Mouse (Mus musculus) left cerebral cortex, postnatal 36 days (tissue): ENCODE data around the gene Pkd1l3. TPM values are rescaled to one million over a fixed set of nuclear protein-coding genes. Genes with fewer than 3 reads are reported as not detected.

Experiments
- DNase-seq, 2 experiments: peaks; one replicate each; pipeline ENCODE4 v3.0.0; 2021 to 2022; ENCODE audit warnings: low spot score in 2 of 2, mixed read lengths in 1 of 2
- intact Hi-C: fragments of 180-260 bp; cut with DNase I; formaldehyde crosslinking; loops from one replicate; pipeline ENCODE4 v1.15.1; 2025
- total RNA-seq, 2 experiments: library from RNA; stranded (reverse); gene quantifications; 2 replicates each; pipeline ENCODE4 v1.2.3; 2021

The Pkd1l3 gene
- 1 to 10 TPM in 1 of 2 experiments, under 1 TPM in 1; 0.93 to 1.3 TPM for total RNA-seq

DNA sequence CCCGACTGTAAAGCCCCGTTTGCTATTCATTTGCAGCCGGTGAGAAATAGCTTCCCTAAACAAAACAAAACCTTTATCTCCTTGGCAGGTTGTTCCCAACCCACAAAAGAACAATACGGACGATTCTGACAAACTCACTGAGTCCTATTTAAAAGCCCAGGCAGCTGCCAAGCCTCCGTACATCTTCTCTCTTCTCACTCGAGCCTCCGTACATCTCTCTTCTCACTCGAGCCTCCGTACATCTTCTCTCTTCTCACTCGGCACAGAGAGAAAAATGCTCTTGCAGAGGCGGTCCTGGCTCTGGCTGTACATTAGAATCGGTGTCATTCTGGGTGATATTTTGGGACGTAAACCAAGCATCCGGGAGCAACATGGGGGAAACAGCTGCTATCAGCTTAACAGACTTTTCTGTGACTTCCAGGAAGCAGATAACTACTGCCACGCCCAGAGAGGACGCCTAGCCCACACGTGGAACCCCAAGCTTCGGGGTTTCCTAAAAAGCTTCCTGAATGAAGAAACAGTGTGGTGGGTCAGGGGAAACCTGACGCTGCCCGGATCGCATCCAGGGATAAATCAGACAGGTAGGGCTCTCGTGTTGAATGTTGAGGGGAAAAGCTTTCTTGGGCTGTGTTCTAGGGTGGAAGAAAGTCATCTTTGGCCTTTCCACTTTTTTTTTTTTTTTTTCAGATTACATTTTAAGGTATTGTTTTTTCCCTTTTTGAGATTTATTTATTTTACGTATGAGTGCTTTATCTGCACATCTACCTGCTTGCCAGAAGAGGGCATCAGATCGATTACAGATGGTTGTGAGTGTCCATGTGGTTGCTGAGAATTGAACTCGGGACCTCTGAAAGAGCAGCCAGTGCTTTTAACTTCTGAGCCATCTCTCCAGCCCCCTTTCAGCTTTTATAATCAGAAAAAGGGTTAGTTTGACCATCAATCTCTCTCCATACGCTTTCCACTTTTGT lies at the start of gene Pkd1l3:
TSS of gene Pkd1l3 (plus strand) at position 275 of the 968 bp plus-strand sequence.
- intact Hi-C loops = no loop called here
- peak; percentile 17 to 21 for DNase-seq

DNA sequence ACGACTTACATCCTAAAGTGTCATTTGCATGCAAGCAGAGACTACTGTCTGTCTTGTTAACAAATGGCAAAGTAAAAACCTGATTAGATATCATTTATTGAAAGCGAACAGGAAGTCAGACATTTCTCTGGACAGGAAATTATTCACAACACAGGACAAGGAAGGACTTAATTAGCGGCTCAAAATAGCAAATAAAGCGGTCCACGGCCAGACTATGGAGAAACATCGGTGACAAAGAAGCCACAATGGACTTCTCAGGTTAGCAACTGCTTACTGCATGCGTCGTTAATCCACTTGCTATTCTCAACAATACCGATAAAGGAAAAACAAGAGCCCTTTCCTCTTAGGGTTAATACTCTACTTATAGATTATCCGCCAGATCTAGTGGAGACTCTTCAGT lies 49.6 kb upstream of the Pkd1l3 start:
- intact Hi-C loops = loop anchor here (1.0 to 5.0 kb wide), 2 partner anchors 44 to 1977 kb away; partner anchors contain the start of genes Dhodh and Psmd7
- DNase-seq = no peak

DNA sequence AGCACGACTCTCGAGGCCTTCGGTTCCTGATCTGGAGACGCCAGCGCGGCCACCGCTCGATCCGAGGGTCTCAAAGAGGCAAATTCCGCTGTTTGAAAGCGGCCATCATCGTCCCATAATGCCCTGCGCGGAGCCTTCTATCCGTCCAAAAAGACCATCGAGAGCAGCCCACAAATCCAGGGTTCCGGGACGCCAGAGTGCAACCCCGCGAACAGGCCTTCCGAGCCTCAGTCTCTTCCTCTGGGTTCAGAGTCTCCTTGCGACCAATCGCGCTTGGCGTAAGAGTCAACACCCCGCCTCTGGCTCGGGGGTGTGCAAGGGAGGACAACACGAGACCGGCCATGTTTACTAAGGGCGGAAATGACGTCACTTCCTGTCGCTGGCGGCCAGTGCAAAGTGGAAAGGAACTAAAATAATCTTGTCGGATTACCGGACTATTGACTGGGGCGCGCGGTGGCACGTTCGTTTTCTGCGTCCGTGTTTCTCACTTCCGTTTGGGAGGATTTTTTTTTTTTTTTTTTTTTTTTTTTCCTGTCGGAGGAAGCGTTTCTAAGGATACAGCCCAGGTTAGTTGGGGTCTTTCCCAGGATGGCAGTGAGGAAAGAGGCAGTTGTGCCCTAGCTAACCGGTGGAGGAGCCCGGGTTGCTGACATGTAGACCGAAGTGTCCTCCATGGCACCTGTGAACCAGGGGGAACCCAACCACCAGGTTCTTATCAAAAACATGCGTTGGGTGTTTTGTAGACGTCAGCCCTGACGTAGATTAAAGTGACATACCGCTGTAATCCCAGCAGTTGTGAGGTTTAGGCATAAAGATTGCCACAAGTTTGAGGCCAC lies 48.6 kb upstream of the Pkd1l3 start, which contains the start of the genes Dhx38 and Txnl4b:
TSS of gene Dhx38 (minus strand) at position 364 of the 836 bp plus-strand sequence.
TSS of gene Txnl4b (plus strand) at position 395 of the 836 bp plus-strand sequence.
- DNase-seq = peak; percentile 98 to 99
- intact Hi-C loops = loop anchor here (1.0 to 5.0 kb wide), 2 partner anchors 43 to 1978 kb away; partner anchors contain the start of genes Dhodh and Psmd7

DNA sequence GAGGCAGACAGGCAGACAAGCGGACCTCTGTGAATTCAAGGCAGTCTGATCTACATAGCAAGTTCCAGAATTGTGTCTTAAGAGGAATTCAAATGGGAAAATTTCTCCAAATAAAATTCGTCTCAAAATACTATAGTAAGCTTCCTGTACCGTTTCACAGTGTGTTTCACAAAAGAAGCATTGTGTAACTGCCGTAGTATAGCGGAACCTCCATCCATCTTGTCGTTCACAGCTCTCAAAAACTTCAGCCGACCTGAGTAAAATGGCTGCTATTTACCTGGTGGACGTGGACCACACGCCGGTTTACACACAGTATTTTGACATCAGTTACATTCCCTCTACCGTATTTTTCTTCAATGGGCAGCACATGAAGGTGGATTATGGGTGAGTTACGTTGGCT lies 43.2 kb upstream of the Pkd1l3 start:
- intact Hi-C loops = no loop called here
- DNase-seq = no peak

DNA sequence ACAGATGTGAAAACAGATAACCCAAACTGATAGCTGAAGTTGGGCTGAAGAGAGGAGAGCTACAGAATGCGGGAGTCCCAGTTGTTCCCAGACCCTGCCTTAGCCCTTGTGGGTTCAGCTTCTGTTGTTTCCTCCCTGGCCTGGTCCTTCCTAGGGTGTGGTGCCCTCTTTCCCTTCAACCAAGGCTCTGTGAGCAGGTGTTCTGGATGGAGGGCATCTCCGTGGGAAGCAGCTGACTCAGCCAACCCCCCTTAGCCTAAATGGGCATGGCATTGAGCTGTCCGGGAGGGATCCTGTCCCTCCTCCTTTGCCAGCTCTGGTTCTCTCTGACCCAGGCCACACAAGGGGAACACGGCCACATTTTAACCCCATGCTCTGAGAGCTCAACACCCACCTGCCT lies 38.0 kb upstream of the Pkd1l3 start:
- intact Hi-C loops = no loop called here

DNA sequence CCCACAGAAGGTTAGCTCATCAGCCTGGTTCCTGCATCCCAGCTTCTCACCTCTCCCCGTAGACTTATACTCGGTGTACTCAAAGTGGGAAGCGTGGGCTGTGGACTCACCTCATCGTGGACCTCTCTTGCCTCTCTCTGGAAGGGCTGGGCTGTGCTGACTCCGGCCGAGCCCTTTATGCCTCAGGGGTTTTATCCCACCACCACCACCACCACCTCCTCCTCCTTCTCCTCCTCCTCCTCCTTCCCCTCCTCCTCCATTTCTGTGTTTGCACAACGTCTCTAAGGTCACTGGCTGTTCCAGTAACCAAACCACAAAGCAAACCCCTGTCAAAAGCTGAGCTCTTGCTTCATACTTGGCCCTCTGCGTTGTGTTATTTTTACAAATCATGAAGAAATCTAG lies 35.4 kb upstream of the Pkd1l3 start, which contains the start of gene Hp:
TSS of gene Hp (minus strand) at position 273 of the 402 bp plus-strand sequence.
- no peak for DNase-seq
- intact Hi-C loops = no loop called here

More for the DNA sequence above, 38.0 kb upstream of the Pkd1l3 start:
- DNase-seq = no peak

DNA sequence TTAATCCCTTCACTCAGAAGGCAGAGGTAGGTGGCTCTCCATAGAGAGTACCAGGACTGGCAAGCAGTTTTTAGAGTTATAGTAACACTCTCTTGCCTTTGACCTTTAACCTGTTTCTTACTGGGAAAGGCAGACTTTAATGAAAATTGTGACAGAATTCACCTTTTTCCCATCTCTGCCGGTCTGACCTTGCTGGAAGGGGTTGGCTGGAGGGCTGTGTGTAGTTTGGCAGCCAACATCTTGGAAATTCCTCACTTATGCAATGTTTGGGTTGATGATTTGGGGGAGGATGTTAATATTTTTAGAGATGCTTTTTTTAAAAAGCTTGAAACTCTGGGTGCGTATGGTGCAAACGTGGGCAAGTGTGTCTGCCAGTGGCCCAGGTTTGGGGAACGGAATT lies 30.0 kb upstream of the Pkd1l3 start:
- DNase-seq = no peak

DNA sequence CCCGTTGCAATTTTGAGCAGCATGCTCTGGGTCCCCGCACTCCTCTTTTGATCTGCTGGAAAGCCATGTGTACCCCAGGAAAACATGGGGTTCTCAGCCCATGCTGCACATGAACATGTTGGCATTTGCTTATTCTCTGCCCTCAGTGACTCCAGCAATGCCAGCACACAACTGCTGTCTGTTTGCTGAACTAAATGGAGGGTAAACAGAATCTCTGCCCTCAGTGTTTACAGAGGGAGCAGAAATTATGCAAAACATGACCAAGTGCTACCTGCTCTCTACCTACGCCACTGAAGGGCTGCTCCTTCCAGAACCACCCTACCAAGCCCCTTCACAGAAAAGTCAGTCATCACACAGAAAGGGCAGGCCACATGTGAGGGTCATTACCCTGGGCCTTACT lies 29.5 kb upstream of the Pkd1l3 start:
- intact Hi-C loops = no loop called here
- DNase-seq = no peak

More for the DNA sequence above, 30.0 kb upstream of the Pkd1l3 start:
- intact Hi-C loops = no loop called here

DNA sequence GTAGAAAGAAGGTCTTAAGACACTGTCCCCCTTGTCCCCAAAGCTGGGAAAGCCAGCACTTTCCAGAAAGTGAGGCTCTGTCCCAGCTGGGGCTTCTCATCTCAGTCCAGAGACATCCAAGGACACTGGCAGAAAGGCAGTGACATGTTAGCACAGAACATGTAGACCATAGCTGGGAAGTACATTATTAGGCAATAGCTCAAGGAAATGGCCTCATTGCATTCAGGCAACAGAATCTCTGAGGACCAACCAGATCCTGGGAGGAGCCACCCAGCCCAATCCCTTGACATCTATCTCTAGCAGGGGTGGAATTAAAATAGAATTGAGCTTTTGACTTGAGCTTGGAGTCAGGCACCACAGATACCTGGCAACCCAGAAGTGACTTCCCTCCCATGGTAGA lies 28.7 kb upstream of the Pkd1l3 start:
- intact Hi-C loops = no loop called here

DNA sequence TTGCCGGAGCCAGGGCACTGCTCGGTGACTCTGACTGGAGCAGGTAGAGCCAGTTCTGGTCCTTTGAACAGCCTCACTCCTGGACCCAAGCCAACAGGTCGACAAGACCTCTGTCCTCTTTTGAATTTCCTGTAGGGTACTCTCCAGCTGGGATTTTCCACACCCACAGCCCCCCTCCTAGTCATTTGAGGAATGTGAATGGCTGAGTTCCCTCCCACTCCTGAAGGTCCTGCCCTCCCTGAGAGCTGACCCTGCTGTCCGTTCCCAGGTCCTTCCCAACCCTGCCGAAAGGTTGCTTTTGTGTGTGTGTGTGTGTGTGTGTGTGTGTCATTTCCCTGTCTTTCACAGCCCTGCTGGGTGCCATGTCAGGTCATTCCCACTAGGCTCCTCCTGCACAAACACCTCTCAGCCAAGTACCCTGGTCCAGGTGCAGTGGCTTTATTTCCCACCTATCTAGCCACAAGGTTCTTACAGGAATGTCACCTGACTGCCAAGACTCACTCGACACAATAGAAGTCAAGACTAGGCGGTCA lies 27.3 kb upstream of the Pkd1l3 start:
- DNase-seq = no peak
- intact Hi-C loops = no loop called here

More for the DNA sequence above, 28.7 kb upstream of the Pkd1l3 start:
- DNase-seq = no peak

DNA sequence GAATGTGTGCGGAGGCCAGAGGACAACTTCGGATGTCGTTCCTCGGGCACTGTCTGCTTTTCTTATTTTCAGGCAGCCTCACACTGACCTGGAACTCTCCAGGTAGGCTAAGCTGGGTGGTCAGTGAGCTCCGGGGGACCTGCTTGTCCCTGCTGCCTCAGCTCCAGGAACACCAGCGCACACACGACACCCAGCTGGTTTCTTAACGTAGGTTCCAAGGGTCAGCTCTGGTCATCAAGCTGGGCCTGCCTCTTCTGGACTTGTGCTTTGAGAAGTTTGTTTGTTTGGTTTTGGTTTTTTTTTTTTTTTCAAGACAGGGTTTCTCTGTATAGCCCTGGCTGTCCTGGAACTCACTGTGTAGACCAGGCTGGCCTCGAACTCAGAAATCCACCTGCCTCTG lies 23.4 kb upstream of the Pkd1l3 start:
- intact Hi-C loops = no loop called here
- DNase-seq = no peak

DNA sequence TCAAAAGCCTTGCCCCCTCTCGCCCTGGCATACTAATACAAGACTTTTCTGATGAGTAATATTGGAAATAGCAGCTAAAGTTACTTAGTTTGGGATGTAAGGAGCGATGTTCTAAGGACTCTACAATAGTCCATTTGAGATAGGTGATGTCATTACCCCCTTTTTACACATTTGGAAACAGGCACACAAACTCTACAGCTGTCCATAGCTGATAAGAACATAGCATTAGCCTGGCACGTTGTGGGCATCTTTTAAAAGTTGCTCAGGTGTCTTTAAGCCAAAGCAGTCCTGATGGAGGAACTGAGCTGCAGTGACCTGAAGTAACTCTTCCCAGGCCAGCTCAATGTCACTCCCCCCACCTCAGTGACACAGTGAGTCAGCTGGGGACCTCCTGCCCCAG lies 22.9 kb upstream of the Pkd1l3 start:
- intact Hi-C loops = no loop called here
- no peak for DNase-seq

DNA sequence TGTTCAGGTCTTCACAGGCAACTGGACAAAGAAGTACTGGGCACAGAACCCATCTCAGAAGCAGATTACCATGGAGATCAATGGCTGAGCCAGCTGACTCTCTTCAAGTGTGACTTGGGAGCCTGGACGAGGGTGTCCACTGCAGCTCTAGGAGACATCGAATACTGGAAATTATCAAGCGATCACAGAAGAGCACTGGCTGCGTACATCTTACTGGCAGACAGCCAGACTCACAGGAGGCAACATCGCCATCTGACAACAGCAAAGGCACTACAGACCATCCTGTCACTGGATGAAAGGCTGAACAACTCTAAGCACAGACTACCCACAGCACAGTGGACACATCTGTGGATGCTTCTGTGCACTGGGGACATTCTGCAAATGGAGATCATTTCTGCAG lies 22.2 kb upstream of the Pkd1l3 start:
- intact Hi-C loops = no loop called here
- no peak for DNase-seq

DNA sequence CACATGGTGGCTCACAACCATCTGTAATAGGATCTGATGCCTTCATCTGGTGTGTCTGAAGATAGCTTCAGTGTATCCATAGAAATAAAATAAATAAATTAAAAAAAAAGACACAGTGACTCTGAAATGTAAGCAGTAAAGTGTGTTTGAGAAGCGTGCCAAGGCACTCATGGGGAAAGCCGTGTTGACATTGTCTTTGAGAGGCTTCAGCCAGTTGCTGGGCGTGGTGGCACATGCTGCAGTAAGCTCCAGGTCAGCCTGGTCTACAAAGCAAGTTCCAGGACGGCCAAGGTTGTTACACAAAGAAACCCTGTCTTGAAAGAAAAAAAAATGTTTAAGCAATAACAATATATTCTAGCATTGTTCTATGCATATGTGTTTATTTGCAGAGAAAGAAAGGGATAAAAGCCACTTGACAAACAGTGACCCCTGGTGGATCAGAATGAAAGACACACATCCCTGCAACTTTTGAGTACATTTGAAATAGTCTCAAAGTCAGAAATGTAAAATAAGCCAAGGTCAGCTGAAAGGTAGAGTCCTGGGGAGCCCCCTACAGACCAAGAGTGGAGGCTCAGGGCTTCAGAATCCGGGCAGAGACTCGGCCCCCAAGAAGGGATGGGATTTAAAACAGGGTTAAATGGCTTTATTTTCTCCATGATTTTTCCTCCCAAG lies 21.1 kb upstream of the Pkd1l3 start:
- intact Hi-C loops = no loop called here

DNA sequence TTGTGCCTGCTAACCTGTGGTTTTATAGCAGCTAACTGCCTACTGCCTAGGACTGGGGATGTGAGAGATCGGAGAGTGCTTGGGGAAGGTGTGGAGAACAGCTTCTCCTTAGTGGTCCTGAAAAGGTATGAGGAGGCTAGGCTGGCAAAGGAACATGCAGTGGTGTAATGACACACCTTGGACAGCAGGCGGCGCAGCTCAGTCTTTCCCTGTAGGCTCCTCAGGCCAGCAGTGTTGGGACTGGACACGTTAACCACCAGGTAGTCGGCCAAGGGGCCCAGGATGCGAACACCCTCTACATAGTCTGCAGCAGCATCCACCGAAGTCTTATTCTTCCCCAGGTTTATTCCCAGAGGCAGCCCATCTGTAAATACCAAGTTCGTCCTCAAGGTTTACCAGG lies 18.5 kb upstream of the Pkd1l3 start:
- peak; percentile 16 to 22 for DNase-seq

More for the DNA sequence above, 21.1 kb upstream of the Pkd1l3 start:
- DNase-seq = no peak

DNA sequence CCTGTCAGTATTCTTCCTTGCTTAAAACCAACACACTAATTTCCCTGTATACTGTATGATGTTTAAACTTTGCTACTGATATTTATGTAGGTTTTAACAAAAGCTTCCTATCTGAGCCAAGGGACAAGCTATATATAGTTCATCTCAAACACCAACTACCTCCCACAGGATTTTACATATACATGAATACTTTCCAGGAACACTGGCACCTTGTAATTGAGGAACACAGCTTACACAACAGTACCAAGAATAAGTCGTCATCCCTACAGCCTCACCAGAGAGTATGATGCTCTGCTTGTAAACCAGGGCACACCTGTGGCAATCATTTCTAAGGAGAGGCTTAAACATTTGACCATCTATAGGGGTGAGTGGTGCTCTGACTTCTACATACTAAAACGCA lies 7.6 kb upstream of the Pkd1l3 start:
- DNase-seq = no peak
- intact Hi-C loops = loop anchor here (5.0 kb wide), 2 partner anchors 86 to 101 kb away; partner anchors contain the start of genes Ist1 and Zfp821

More for the DNA sequence above, 18.5 kb upstream of the Pkd1l3 start:
- intact Hi-C loops = no loop called here

DNA sequence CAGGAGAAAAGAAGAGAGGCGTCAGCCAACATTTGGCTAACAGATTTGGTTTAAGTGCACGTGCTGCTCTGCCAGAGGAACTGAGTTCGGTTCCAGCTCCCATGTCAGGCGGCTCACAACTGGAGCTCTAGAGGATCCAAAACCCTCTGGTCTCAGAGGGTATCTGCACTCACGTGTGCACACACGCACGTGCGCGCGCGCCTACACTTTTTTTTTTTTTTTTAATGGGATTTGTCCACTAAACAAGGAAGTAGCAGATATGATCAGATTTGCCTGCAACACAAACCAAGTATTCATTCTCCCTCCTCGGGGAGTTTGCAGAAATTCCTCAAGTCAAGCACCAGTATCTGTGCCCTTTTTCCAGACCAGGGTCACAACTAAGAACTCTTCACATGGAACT lies 6.7 kb upstream of the Pkd1l3 start:
- DNase-seq = no peak
- intact Hi-C loops = loop anchor here (1.0 to 5.0 kb wide), 3 partner anchors 42 to 100 kb away; partner anchors contain the start of genes Dhx38, Ist1, Txnl4b and Zfp821

DNA sequence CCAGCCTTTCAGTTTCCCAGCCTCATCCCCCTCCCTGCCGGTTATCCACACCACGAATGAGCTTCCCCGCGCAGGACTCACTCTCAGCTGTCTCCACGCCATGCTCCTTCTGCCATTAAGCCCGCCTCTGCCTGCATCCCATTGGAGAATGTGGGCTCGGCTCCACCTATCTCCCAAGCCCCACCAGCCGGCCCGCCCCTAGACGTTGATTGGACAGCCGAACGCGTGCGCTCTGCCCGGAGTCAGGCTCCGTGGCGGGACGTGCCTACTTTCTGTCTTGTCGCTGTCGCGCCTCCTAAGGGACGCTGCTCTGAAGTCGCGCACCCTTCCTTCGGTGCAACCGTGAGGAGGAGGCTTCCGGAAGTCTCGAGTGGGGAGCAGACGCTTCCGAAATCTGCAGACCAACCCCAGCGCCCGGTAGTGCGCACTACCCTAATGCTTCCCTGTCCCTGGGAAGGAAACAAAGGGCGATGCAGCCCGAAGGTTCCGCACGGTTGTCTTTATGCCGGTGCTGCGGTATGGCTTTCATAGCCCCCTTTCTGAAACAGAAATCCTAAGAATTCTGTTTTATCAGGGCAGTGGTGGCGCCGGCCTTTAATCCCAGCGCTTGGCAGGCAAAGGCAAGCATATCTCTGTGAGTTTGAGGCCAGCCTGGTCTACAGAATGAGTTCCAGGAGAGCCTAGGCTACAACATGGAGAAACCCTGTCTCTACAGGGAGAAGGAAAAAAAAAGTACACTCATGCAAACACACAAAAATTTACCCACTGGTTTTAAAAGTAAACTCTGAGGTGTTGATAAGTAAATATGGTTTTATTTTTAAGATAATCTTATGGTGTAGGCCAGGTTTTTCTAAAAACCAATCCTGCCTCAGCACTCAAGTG lies 5.8 kb upstream of the Pkd1l3 start, which contains the start of gene Dhodh:
TSS of gene Dhodh (minus strand) at position 403 of the 882 bp plus-strand sequence.
- intact Hi-C loops = loop anchor here (1.0 to 5.0 kb wide), 3 partner anchors 43 to 99 kb away; partner anchors contain the start of genes Dhx38, Ist1, Txnl4b and Zfp821
- DNase-seq = peak; percentile 97
